Mouse (Mus musculus) spleen, adult 2 months (tissue): ENCODE measurements around the gene Tamm41.

Source experiments
- CTCF ChIP-seq: fragments of 200-500 bp; IDR thresholded peaks from 2 replicates; pipeline ENCODE4 v1.5.1; 2011; ENCODE audit warnings: mild to moderate bottlenecking, inconsistent platforms; ENCODE audit not compliant: insufficient read depth, insufficient read length, insufficient replicate concordance; ENCODE audit errors: extremely low read depth
- POLR2A ChIP-seq: fragments of 200-500 bp; IDR thresholded peaks from 2 replicates; pipeline ENCODE4 v1.6.1; 2011; ENCODE audit warnings: low read depth, low read length, inconsistent platforms

GRCm38 (mm10) chr6:115051586-115052197 lies 14.0 kb upstream of the Tamm41 start:
- TF ChIP-seq CTCF (no peak), POLR2A (no peak)
